Mouse (Mus musculus) mammary gland, adult 2 months (tissue): ENCODE data around the gene Clcf1. TPM values are rescaled to one million over a fixed set of nuclear protein-coding genes. Genes with fewer than 3 reads are reported as not detected.

ENCODE experiments used
- polyA plus RNA-seq: library from polyadenylated mRNA; depleted of rRNA; stranded (reverse); fragments of >200 nt; gene quantifications from 2 replicates; pipeline ENCODE4 v1.2.3, GENCODE M21; 2012; ENCODE audit warnings: low replicate concordance; rRNA removed

Gene Clcf1
- polyA plus RNA-seq, result 54.9 and 127 TPM in 2 replicates

GRCm38 (mm10) chr19:4214071-4214770 is at the start of gene Clcf1, which contains the start of gene AC109138.7:
Gene Clcf1 (plus strand): TSS chr19:4214238.
Gene AC109138.7 (plus strand): TSS chr19:4214357.

GRCm38 (mm10) chr19:4175368-4175947 is 38.6 kb upstream of the Clcf1 start, which contains the start of gene Carns1:
Gene Carns1 (minus strand): TSS chr19:4175479.

GRCm38 (mm10) chr19:4190831-4191334 is 23.2 kb upstream of the Clcf1 start, which contains the start of gene Tbc1d10c:
Gene Tbc1d10c (minus strand): TSS chr19:4191284.

GRCm38 (mm10) chr19:4191528-4192250 is 22.3 kb upstream of the Clcf1 start, which contains the start of gene Ppp1ca:
Gene Ppp1ca (plus strand): TSS chr19:4192065.

GRCm38 (mm10) chr19:4201291-4201909 is 12.6 kb upstream of the Clcf1 start, which contains the start of gene Rad9a:
Gene Rad9a (minus strand): TSS chr19:4201662.

GRCm38 (mm10) chr19:4231253-4232185 is 17.5 kb downstream of the Clcf1 start, which contains the start of gene Pold4:
Gene Pold4 (plus strand): TSS chr19:4231899.

GRCm38 (mm10) chr19:4268566-4269361 is 54.7 kb downstream of the Clcf1 start, which contains the start of gene Ssh3:
Gene Ssh3 (minus strand): TSS chr19:4269180.

Other genes with a start within 250 kb of the Clcf1 start
- 22.0 and 22.5 TPM in 2 replicates for gene Aldh3b2, start 241.9 kb upstream of the Clcf1 start, polyA plus RNA-seq
- gene Acy3, start 227.7 kb upstream of the Clcf1 start, polyA plus RNA-seq, result 56.0 and 64.9 TPM in 2 replicates
- not detected in 2 replicates for gene Tbx10, start 221.5 kb upstream of the Clcf1 start, polyA plus RNA-seq
- 12.2 and 22.8 TPM in 2 replicates for gene Nudt8, start 213.7 kb upstream of the Clcf1 start, polyA plus RNA-seq
- 2.5 and 2.9 TPM in 2 replicates for gene Gm49405, start 213.6 kb upstream of the Clcf1 start, polyA plus RNA-seq
- 6.3 and 13.3 TPM in 2 replicates for gene Doc2g, start 210.9 kb upstream of the Clcf1 start, polyA plus RNA-seq
- gene Ndufv1, start 201.4 kb upstream of the Clcf1 start, polyA plus RNA-seq, result 188 and 271 TPM in 2 replicates
- 508 and 632 TPM in 2 replicates for gene Gstp1, start 176.3 kb upstream of the Clcf1 start, polyA plus RNA-seq
- gene Gstp2, start 168.2 kb upstream of the Clcf1 start, polyA plus RNA-seq, result 24.3 and 163 TPM in 2 replicates
- 14.6 and 23.5 TPM in 2 replicates for gene Gstp3, start 154.7 kb upstream of the Clcf1 start, polyA plus RNA-seq
- gene Cabp2, start 132.7 kb upstream of the Clcf1 start, polyA plus RNA-seq, result 0.61 TPM in 1 of 2 replicates, not detected in the other
- gene Cdk2ap2, start 117.1 kb upstream of the Clcf1 start, polyA plus RNA-seq, result 257 and 348 TPM in 2 replicates
- 157 and 297 TPM in 2 replicates for gene Pitpnm1, start 114.2 kb upstream of the Clcf1 start, polyA plus RNA-seq
- 113 and 122 TPM in 2 replicates for gene Aip, start 88.4 kb upstream of the Clcf1 start, polyA plus RNA-seq
- gene Gpr152, start 74.5 kb upstream of the Clcf1 start, polyA plus RNA-seq, result 0.69 and 0.80 TPM in 2 replicates
- gene Cabp4, start 70.2 kb upstream of the Clcf1 start, polyA plus RNA-seq, result 1.2 TPM in 2 replicates
- 266 and 387 TPM in 2 replicates for gene Coro1b, start 65.6 kb upstream of the Clcf1 start, polyA plus RNA-seq
- 183 and 672 TPM in 2 replicates for gene Ptprcap, start 60.6 kb upstream of the Clcf1 start, polyA plus RNA-seq
- 46.6 and 54.5 TPM in 2 replicates for gene Rps6kb2, start 50.9 kb upstream of the Clcf1 start, polyA plus RNA-seq
- gene Carns1, start 38.8 kb upstream of the Clcf1 start, polyA plus RNA-seq, result 32.3 and 39.2 TPM in 2 replicates
- 91.7 and 196 TPM in 2 replicates for gene Tbc1d10c, start 23.0 kb upstream of the Clcf1 start, polyA plus RNA-seq
- 586 and 618 TPM in 2 replicates for gene Ppp1ca, start 22.2 kb upstream of the Clcf1 start, polyA plus RNA-seq
- 49.2 and 51.9 TPM in 2 replicates for gene Rad9a, start 12.6 kb upstream of the Clcf1 start, polyA plus RNA-seq
- not detected in 2 replicates for gene AC109138.7, start 119 bp downstream of the Clcf1 start, polyA plus RNA-seq
- 207 and 218 TPM in 2 replicates for gene Pold4, start 17.7 kb downstream of the Clcf1 start, polyA plus RNA-seq
- 116 and 124 TPM in 2 replicates for gene Ssh3, start 54.9 kb downstream of the Clcf1 start, polyA plus RNA-seq
- gene Ankrd13d, start 68.9 kb downstream of the Clcf1 start, polyA plus RNA-seq, result 12.7 and 17.2 TPM in 2 replicates
- gene Grk2, start 92.0 kb downstream of the Clcf1 start, polyA plus RNA-seq, result 156 and 263 TPM in 2 replicates
- 125 and 186 TPM in 2 replicates for gene Kdm2a, start 184.0 kb downstream of the Clcf1 start, polyA plus RNA-seq
- 14.2 and 15.8 TPM in 2 replicates for gene Rhod, start 225.2 kb downstream of the Clcf1 start, polyA plus RNA-seq